Mouse (Mus musculus): ENCODE measurements around the gene Ghr.
A peak's percentile ranks its signal among the peaks of the same experiment; 100 is the strongest.

Ghr gene

GRCm38 (mm10) chr15:3383788-3384187 is 199.5 kb downstream of the Ghr start:
- DNase-seq (ENCODE audit: low spot score) = no peak

- DNase-seq (ENCODE audit: low spot score) = no peak
Measured at GRCm38 (mm10) chr15:3381413-3381812, 201.9 kb downstream of the Ghr start.

- no peak for DNase-seq (ENCODE audit: low spot score)
Measured at GRCm38 (mm10) chr15:3368261-3368832, 214.9 kb downstream of the Ghr start.

GRCm38 (mm10) chr15:3356073-3356766 is 227.1 kb downstream of the Ghr start:
- DNase-seq (ENCODE audit: low spot score) = no peak

- no peak for DNase-seq (ENCODE audit: low spot score)
Measured at GRCm38 (mm10) chr15:3353696-3354095, 229.6 kb downstream of the Ghr start.

DNA sequence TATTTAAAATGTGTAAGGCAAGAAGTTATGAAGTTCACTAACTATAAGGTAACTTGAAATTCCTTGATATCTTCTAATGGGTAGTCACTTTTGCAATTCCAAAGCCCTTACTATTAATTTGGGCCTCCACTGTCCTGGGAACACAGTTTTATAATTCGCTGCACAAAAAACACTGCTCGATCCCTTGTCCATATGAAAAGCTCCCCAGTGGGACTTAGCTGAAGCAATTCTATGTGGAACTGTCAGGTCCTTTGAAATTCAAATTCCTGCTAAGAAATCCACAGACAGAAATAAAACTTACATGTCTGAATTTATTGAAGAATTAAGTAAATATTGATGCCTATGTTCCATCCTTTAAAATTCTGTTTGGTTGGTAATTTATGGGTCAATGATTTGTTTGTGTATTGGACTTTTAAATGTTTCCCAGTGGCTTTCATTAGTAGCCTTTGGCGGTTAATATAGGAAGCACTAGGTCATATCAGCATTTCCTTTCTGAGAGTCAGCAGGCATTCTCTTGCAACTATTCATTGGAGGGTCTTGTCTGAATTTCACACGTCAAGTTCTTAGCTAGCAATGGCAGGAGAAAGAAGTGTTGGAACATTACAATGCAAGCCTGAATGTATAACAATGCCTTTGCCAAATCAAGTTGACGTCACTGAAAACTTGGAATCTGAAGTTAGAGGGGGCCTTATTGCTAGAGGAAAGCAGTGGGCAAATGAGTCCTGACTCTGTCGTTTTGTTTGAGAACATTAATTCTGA is 233.8 kb downstream of the Ghr start:
- no peak for DNase-seq (ENCODE audit: low spot score)

DNA sequence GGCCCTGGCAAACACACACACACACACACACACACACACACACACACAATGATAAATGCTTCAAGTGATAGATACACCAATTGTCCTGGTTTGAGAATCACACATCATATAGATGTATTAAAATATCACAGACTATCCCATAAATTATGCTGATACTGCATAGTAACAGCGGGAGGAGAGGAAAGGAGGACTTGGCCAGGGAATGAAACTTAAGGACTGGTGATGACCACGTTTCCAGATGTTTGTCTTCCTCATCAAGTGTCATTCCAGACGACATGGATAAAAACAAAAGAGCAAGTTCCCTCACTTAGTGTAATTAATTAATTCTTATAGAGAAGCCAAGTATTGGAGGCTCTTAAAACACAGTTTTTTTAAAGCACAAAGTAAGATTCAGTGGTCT is 236.6 kb downstream of the Ghr start:
- DNase-seq (ENCODE audit: low spot score) = no peak

DNA sequence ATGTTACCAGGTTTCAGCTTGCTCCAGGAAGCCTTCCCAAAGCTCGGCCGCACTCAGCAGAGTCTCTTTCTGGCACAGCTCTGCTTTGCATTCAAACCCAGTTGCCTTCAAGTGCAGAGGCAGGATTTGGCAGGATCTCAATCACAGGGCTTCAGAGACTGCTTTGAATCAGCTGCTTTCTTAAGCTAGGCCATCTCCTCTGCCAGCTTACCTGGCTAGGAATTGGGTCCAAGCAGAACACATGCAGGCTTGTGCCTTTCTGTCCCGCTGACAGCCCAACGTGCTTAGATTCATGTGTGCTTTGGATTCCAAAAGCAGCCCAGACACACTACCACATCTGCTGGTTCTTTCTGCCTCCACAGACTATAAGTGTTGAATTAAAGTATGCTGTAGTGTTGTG is 238.7 kb downstream of the Ghr start:
- DNase-seq (ENCODE audit: low spot score) = peak; percentile 41

DNA sequence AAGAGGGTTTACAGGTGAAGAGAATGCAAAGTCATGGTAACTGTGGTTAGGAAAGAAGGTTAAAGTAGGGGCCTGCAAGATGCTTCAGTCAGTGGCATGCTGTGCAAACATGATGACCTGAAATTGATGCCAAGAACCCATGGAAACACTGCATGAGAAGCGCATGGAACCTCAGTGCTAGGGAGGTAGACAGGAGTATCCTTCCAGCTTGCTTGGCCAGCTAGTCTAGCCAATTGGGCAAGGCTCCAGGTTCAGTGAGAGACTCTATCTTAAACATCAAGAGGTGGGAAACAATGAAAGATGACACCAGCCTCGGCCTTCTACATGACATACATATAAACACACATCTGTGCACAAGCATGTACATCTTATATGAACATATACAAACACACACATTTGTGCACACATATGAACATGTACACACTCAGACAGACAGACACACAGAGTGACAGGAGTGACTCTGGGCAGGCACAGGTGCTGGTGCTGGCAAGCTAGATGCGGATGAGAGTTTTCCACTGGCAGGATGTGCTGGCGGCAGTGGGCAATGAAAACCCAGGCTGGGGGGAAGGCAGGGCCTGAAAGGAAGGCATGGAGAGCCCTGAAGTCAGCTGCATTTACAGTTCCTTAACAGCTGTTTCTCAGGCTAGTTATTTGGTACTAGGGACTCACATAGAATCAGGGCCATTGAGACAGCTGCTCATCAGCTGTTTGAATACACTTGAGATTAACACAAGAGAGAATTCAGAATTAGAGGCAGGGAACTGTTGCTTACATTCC is 241.3 kb downstream of the Ghr start:
- no peak for DNase-seq (ENCODE audit: low spot score)

- DNase-seq (ENCODE audit: low spot score) = no peak
Measured at GRCm38 (mm10) chr15:3339847-3340246, 243.4 kb downstream of the Ghr start.

DNA sequence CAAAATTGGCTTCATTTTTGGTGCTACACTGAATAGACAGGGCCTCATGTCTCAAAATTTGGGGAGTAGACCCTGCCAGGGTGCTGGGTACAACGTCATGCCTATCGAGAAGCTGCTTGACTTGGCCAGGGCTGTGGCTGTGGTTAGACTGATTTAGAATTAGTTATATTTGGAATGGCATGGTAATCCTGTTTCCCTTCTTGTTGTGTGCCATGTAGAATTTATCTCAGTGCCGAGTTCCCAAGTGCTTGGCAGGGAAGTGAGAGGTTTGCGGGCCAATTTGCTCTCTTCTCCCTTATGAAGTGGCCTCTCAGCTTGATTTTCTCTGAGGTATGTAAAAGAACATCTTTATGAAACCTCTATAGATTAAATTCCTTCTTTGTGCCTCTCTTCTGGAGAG is 250.8 kb downstream of the Ghr start:
- no peak for DNase-seq (ENCODE audit: low spot score)

DNA sequence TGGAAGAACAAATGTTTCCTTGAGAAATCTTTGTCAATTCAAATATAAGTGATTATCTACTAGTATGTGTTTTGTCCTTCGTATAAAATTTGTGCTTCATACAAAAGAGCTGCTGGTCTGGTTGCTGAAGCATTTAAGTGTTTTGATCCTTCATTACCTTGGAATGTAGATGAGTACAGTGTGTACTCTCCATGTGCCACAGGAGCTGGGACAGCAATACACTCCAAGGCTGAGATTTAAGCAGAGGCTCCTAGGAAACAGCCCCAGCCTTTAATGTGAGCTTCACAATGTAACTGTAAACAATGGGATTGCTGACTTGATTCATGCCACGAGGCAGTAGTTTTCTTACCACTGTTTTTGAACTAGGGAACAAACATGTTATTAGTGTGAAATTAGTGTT is 251.5 kb downstream of the Ghr start:
- DNase-seq (ENCODE audit: low spot score) = no peak

- DNase-seq (ENCODE audit: low spot score) = no peak
Measured at GRCm38 (mm10) chr15:3330291-3330690, 253.0 kb downstream of the Ghr start.

DNA sequence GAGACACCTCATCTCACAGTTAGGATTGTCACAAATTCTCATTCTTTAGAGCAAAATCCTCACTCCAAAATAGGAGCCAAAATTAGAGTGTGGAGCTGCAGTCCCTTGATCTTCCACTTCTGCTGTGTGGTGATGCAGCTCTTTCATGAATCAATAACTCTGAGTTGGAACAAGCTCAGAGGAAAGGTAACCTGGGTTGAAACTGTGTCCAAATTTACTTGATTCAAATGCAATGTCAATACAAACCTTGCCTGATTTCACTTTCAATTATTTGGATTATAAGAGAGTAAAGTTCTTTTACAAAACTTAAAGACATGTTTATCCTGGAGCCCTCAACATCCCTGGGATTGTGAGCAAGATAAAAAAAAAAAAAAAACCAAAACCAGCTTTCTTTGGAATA is 260.3 kb downstream of the Ghr start:
- no peak for DNase-seq (ENCODE audit: low spot score)

DNA sequence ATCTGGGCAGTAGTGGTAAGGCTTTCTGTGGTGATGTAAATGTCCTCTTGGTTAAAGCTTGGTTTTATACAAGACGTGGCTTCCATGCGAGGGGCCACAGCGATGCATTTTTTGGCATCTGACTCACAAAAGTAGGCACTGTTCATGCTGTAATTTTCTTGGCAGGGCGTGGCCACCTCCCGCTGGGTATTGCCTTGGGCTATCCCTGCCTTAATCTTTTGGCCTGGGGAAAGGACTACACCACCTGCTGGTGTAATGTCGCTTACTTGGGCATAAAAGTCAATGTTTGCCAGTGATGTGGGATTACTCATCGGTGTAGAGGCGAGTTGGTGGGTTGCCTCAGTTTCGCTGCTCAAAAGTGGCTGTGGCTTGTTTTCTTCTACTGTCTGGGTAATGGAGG is 263.4 kb downstream of the Ghr start:
- no peak for DNase-seq (ENCODE audit: low spot score)

GRCm38 (mm10) chr15:3316617-3317016 is 266.7 kb downstream of the Ghr start:
- no peak for DNase-seq (ENCODE audit: low spot score)

DNA sequence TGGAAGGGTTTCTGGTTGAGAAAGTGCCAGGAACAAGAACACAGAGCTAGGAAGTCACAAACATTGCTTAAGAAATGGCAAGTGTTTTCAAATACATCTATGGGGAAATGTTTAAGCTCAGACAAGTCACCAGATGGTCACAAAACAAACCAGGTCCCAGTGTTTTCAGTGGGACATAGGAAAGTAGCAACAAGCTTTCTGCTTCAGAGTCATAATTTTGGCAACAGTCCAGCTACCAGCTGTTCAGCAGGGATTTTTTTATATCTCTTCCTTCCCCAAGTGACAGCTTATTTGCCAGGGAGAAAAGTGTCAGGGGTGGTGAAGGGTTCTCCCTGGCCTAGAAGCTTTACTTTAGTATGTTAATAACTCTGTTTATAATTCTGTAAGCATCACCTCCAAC is 270.4 kb downstream of the Ghr start:
- DNase-seq (ENCODE audit: low spot score) = no peak

DNA sequence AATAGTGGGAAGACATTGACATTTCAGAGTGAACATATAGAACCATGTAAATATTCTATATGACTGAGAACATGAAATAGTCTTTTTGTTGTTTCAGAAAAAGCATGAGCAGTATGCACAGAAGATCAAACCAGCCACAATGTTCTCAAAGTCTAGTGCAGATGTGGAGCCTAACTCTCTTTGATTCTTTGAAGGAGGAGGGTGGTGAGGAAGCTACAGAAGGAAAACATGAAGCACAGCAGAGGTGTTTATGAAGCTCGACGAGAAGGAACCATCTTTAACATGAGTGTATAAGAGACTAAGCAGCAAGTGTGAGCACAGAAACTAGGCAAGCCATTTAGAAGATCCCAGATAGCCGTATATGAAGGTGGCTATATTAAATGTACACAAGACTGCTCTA is 273.4 kb downstream of the Ghr start:
- no peak for DNase-seq (ENCODE audit: low spot score)

GRCm38 (mm10) chr15:3303426-3303825 is 279.9 kb downstream of the Ghr start, which contains the start of gene Ccdc152:
Gene Ccdc152, minus strand, starts transcription at chr15:3303526.
- DNase-seq (ENCODE audit: low spot score) = no peak

DNA sequence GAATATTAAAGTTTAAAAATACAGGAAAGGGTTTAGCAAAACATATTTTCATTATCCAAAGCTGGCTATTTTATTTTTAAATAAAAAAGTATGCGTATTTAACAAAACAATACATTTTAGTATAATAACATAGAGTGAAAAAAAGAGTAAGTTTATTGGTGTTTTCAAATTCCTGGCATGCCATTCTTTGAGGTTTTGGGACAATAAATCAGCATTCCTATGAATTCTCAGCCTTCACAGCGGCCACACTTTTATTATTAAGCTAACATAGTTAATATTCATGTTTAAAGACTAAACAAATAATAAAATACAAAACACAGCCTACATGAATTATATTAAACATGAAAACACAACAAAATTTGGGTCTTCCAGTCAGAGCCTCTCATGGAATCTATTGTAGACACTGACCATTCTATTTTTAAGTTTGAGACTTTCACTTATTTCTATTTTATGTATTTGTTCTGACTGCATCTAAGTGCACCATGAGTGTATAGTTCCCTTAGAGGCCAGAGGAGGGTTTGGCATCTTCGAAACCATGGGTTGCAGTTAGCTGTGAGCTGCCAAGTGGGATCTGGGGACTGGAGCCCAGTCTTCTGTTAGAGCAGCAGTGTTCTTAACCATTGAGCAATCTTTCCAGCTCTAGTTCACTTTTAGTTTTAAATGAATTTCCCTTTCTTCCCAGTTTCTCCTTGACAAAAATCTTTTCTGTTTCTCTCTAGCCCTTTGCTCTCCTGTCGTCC is 282.8 kb downstream of the Ghr start:
- DNase-seq (ENCODE audit: low spot score) = no peak

- no peak for DNase-seq (ENCODE audit: low spot score)
Measured at GRCm38 (mm10) chr15:3297615-3298014, 285.7 kb downstream of the Ghr start.

DNA sequence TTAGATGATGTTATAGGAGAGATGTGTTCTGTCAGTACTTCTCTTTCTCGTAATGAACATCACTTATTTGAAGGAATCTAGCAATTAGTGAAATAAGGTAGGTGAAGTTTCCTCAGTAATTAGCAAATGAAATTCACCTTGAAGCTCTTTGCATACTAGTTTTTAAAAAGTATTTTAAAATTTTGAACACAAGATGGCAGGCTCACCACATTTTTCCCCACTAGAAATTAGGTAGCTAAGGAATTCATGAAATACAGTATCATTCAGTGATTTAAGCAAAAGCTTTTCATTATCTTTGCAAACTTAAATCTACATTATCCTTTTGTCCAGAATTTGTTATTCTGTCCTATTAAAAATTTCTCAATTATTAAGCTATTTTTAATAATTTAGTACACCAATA is 287.3 kb downstream of the Ghr start:
- DNase-seq (ENCODE audit: low spot score) = no peak
